Comparison of ENCODE assay signal across 13 mouse cellular contexts in genomic region chr3:122333493-122333892, GRCm38 (mm10). TPM values are rescaled to one million over a fixed set of nuclear protein-coding genes. Genes with fewer than 3 reads are reported as not detected.
A peak's percentile ranks its signal among the peaks of the same experiment; 100 is the strongest.
DNase-seq lines count a peak whose midpoint lies in the region; ATAC-seq lines count a peak whose summit lies in the region.
"Had no signal": no experiment of that assay in that cellular context is flagged by ENCODE, and none has a peak within 500 bp of the region (broad histone marks: within the 10 kb centered on the region; RNA-seq: fewer than 3 reads in every experiment).

No protein-coding gene starts in this region.

- H3K9me3 ChIP-seq in midbrain, embryonic 10.5 days (replicated peaks), result no peaks in the 10 kb centered on the region
- H3K9me3 ChIP-seq in midbrain, embryonic 11.5 days (ENCODE audit: control insufficient read depth, low read length), result no peaks in the 10 kb centered on the region
- no peaks in the 10 kb centered on the region for H3K9me3 ChIP-seq in embryonic facial prominence, embryonic 13.5 days
- H3K9me3 ChIP-seq: hindbrain, embryonic 15.5 days had no signal

- no peaks in the 10 kb centered on the region for H3K36me3 ChIP-seq in midbrain, embryonic 10.5 days
- no peaks in the 10 kb centered on the region for H3K36me3 ChIP-seq in midbrain, embryonic 11.5 days (ENCODE audit: control insufficient read depth, insufficient read depth, low read length)
- no peaks in the 10 kb centered on the region for H3K36me3 ChIP-seq in embryonic facial prominence, embryonic 13.5 days
- H3K36me3 ChIP-seq: hindbrain, embryonic 15.5 days had no signal

- H3K4me2 ChIP-seq in midbrain, embryonic 11.5 days, result no peak overlapping the region
- 0 out of 2 replicates have a peak overlapping the region, but pooled peaks have one; percentile 15 for H3K4me2 ChIP-seq in embryonic facial prominence, embryonic 13.5 days
- H3K4me2 ChIP-seq: hindbrain, embryonic 15.5 days had no signal

- no peak overlapping the region for H3K4me3 ChIP-seq in midbrain, embryonic 10.5 days
- no peak overlapping the region for H3K4me3 ChIP-seq in midbrain, embryonic 11.5 days (ENCODE audit: low read depth, low read length)
- H3K4me3 ChIP-seq in embryonic facial prominence, embryonic 13.5 days, result no peak overlapping the region
- H3K4me3 ChIP-seq: hindbrain, embryonic 15.5 days had no signal

- H3K4me1 ChIP-seq in midbrain, embryonic 10.5 days, result peaks cover 13% of the 10 kb centered on the region
- H3K4me1 ChIP-seq in midbrain, embryonic 11.5 days (ENCODE audit: control insufficient read depth, insufficient read depth, low read length), result no peaks in the 10 kb centered on the region
- H3K4me1 ChIP-seq in embryonic facial prominence, embryonic 13.5 days, result peaks cover 21% of the 10 kb centered on the region

- H3K27ac ChIP-seq in midbrain, embryonic 10.5 days (replicated peaks), result 0 out of 2 replicates have a peak overlapping the region, but pooled peaks have one; percentile 38
- no peak overlapping the region for H3K27ac ChIP-seq in midbrain, embryonic 11.5 days (ENCODE audit: low read depth, low read length)
- H3K27ac ChIP-seq in embryonic facial prominence, embryonic 13.5 days, result 0 out of 2 replicates have a peak overlapping the region, but pooled peaks have one; percentile 28
- H3K27ac ChIP-seq: hindbrain, embryonic 15.5 days had no signal

- 0 out of 2 replicates have a peak, but pooled peaks cover 10% of the 10 kb centered on the region for H3K27me3 ChIP-seq in midbrain, embryonic 10.5 days (ENCODE audit: low read depth, poor library complexity, severe bottlenecking)
- no peaks in the 10 kb centered on the region for H3K27me3 ChIP-seq in midbrain, embryonic 11.5 days (ENCODE audit: control insufficient read depth, insufficient read depth, low read length)
- H3K27me3 ChIP-seq in embryonic facial prominence, embryonic 13.5 days, result 0 out of 2 replicates have a peak, but pooled peaks cover 3% of the 10 kb centered on the region
- H3K27me3 ChIP-seq: hindbrain, embryonic 15.5 days had no signal

- WGBS in midbrain, embryonic 10.5 days, result 25% methylated on average over 4 of the region's 4 CpGs
- WGBS in midbrain, embryonic 11.5 days, result 33% methylated on average over 4 of the region's 4 CpGs
- WGBS in embryonic facial prominence, embryonic 13.5 days, result 39% methylated on average over 4 of the region's 4 CpGs

- H3K9ac ChIP-seq in midbrain, embryonic 11.5 days (ENCODE audit: low read length), result no peak overlapping the region
- H3K9ac ChIP-seq in embryonic facial prominence, embryonic 13.5 days, result no peak overlapping the region
- H3K9ac ChIP-seq: hindbrain, embryonic 15.5 days had no signal

- ATAC-seq in midbrain, embryonic 11.5 days (ENCODE audit: low FRiP score), result no peak
- ATAC-seq in embryonic facial prominence, embryonic 13.5 days (ENCODE audit: insufficient number of reproducible peaks, insufficient read depth, low FRiP score, low TSS enrichment, low read depth), result no peak
- no peak for ATAC-seq in megakaryocyte, adult 5-6 weeks (ENCODE audit: poor library complexity, severe bottlenecking)

- DNase-seq in heart, adult 8-10 months (ENCODE audit: low spot score), result peak; percentile 44
- no peak for DNase-seq in heart, adult 11 months
- DNase-seq in midbrain, embryonic 10.5 days (ENCODE audit: low spot score), result no peak
- no peak for DNase-seq in midbrain, embryonic 11.5 days (ENCODE audit: low spot score, missing footprints)
- DNase-seq in mesoderm, embryonic 11.5 days (ENCODE audit: low read depth, low spot score), result peak; percentile 26
- no peak for DNase-seq in thymus, postnatal 14 days
- DNase-seq: cerebellum, postnatal 10 days; gastrocnemius, postnatal 14 days; spleen, adult 18-20 months had no signal

RNA-seq across cellular contexts. Expression of gene Bcar3, which starts 39.6 kb away (rescaled TPM):
- total RNA-seq in heart, adult 8-10 months (2022), result 1 to 10 TPM; 3.9 to 8.2 (median 5.2) TPM
- 21.8 and 22.9 TPM in 2 replicates for polyA plus RNA-seq in midbrain, embryonic 10.5 days (2016; fragmentation: Nextera tagmentation; extraction: Ambion mirVana)
- 16.6 and 16.7 TPM in 2 replicates for polyA plus RNA-seq in midbrain, embryonic 11.5 days (2014; fragmentation: Nextera tagmentation; extraction: Ambion mirVana)
- polyA plus RNA-seq in embryonic facial prominence, embryonic 13.5 days (2015; fragmentation: Nextera tagmentation; extraction: Ambion mirVana), result 8.6 and 9.4 TPM in 2 replicates
- 0.46 and 1.2 TPM in 2 replicates for total RNA-seq in megakaryocyte, adult 5-6 weeks (2015)
- total RNA-seq in megakaryocyte, adult 5-6 weeks (2017), result 1.2 and 2.0 TPM in 2 replicates
- total RNA-seq: megakaryocyte-erythroid progenitor cell, adult 5-6 weeks had no signal

RNA-seq across cellular contexts. Expression of gene Dnttip2, which starts 59.3 kb away (rescaled TPM):
- total RNA-seq in heart, adult 8-10 months (2022), result 10 to 100 TPM; 23.3 to 29.7 (median 26.1) TPM
- polyA plus RNA-seq in midbrain, embryonic 10.5 days (2016; fragmentation: Nextera tagmentation; extraction: Ambion mirVana), result 86.2 and 90.6 TPM in 2 replicates
- 96.8 and 104 TPM in 2 replicates for polyA plus RNA-seq in midbrain, embryonic 11.5 days (2014; fragmentation: Nextera tagmentation; extraction: Ambion mirVana)
- 76.7 and 83.3 TPM in 2 replicates for polyA plus RNA-seq in embryonic facial prominence, embryonic 13.5 days (2015; fragmentation: Nextera tagmentation; extraction: Ambion mirVana)
- 65.3 and 76.9 TPM in 2 replicates for total RNA-seq in megakaryocyte, adult 5-6 weeks (2015)
- 81.9 and 94.7 TPM in 2 replicates for total RNA-seq in megakaryocyte, adult 5-6 weeks (2017)

Comparison
In these comparisons a context has a peak if more than half of its experiments do, and no peak if none do; other contexts are left out.
1. DNase-seq: peak in heart, adult 8-10 months (single experiment) and mesoderm, embryonic 11.5 days (single experiment); none in heart, adult 11 months (single experiment), midbrain, embryonic 10.5 days (single experiment), midbrain, embryonic 11.5 days (single experiment) and thymus, postnatal 14 days (single experiment).